Mouse (Mus musculus) inflammation-experienced regulatory T-cells, adult 6 months (primary cell): ENCODE measurements around the gene Krtap13-1. TPM values are rescaled to one million over a fixed set of nuclear protein-coding genes. Genes with fewer than 3 reads are reported as not detected.
"Not testable (repeated sequence)": the region's sequence is repeated elsewhere in the genome, so short reads cannot be mapped to it uniquely, and the experiment has no call there.

Experiments
- ATAC-seq: one replicate; pipeline ENCODE4 v1.8.0; 2017
- polyA plus RNA-seq, 3 experiments: library from polyadenylated mRNA; unstranded; fragments of 100-300 nt; shearing (Covaris generic); gene quantifications; one replicate each; pipeline ENCODE4 v1.2.1; 2017

Gene Krtap13-1
- polyA plus RNA-seq: not detected

DNA sequence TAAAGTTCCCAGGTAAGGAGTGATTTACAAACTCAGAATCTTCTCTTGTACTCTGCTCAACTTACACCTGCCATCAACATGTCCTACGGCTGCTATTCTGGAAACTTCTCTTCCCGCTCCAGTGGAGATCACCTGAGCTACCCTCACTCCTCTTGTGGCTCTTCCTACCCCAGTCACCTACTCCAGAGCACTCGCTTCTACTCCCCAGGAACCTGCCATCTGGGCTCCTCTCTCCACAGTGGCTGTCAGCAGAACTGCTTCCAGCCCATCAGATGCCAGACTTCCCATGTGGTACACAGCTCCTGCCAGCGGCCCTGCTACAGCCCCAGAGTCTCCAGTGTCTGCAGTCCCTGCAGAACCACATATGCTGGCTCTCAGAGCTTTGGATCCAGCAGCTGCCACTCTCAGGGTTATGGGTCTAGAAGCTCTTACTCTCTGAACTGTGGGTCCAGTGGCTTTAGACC lies at the start of gene Krtap13-1:
Gene Krtap13-1, plus strand, starts transcription at position 51 of the 464 bp plus-strand sequence.
- ATAC-seq: no peak

DNA sequence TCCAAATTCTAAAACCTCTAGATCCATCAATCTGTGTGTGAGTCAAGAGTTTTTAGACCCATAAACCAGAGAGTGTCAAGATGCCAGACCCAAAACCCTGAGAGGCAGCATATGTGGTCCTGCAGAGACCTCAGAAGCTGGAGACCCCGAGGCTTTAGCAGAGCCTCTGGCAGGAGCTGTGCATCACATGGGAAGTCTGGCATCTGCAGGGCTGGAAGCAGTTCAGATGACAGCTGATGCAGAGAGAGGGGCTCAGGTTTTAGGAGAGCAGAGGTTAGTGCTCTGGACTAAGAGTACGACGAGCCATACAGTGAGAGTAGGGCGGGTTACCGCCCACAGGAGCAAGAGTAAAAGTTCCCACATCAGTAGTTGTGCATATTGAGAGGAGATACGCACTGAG lies 49.6 kb upstream of the Krtap13-1 start:
- no peak for ATAC-seq

DNA sequence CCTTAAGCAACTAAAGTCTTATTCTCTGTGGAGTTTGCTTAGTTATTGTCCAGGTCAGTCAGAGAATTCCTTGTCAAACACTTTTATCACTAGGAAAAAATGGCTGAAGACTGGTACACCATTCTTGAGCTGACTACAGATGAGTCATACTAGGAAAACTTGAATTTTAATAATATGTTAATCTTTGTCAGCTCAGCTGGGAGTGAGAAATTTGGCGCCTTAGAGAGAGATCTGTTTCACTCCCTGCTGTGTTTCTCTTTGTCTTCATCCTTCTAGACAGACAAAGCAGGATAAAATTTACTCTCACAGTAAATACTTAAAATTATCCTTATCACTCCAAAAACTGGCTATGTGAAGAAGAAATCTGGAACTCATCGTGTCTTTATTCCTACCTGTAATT lies 47.4 kb upstream of the Krtap13-1 start:
- ATAC-seq: no peak

DNA sequence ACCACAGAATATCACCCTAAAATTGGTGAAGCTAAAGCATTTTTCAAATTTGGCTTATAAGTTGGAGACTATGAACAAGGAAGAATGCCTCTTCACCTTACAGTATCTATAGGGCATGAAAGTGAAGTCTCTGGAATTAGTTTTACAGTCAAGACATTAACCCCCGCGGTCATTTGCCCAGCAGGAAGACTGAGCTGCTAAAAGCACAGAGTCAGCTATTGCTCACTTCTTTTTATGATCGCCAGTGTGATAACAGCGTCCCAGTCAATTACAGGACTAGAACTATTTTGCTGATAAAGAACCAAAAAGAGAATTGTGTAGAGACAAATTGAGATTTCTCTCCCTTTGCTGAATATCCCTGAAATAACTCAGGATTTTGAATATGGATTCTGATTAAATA lies 32.4 kb upstream of the Krtap13-1 start:
- no peak for ATAC-seq

DNA sequence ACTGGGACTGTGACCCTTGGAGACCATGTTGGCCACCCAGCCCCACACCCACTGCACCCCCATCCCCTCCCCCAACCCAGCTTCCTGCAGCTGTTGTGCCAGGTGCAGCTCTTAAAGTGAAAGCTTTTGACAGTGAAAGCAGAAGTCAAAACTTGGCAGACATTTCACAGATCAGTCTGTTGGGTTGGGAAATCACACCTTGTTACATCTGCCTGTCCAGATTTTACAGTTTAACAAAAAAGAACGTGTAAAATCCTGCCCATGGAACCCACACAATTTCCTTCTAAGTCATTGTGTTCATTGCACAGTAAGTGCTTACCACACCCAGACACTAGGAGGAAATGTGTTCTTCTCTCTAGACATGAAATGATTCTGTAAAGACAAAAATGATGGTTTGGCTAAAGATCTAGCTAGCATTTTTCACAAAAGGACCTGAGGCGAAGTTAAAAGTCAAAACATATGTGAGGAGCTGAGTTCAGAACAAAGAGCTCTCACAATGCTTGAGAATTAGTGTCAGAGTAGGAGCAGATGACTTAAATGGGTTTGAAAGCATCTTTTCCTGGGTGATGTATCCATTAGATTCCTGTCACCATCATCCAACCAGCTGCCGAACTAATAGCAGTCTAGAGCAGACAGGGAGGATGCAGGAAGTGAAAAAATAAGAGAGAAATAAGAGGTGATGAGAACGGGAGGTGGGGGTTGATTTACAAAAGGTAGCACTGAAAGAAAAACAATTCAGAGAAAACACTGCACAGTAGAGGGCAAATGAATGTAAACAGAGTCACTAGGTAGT lies 27.4 kb upstream of the Krtap13-1 start:
- no peak for ATAC-seq

DNA sequence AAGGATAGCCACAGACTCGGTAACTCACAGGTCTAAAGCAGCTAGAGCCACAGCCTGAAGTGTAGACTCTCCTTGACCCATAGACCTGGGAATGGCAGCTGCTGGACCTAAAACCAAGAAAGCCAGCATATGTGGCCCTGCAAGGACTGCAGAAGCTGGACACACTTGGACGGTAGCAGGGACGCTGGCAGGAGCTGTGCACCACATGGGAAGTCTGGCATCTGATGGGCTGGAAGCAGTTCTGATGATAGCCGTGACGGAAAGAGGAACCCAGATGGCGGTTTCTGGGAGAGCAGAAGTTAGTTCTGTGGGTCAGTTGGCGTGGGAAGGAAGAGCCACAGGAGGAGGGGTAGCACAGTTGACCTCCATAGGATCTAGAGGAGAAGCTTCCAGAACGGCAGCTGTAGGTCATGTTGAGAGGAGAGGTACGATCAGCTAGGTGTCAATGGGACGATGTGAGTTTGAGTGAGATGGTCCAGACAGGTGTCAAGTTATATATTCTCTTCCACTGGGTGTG lies 21.1 kb upstream of the Krtap13-1 start, which contains the start of gene 2310061N02Rik:
Gene 2310061N02Rik, minus strand, starts transcription at position 467 of the 517 bp plus-strand sequence.
- ATAC-seq: no peak

DNA sequence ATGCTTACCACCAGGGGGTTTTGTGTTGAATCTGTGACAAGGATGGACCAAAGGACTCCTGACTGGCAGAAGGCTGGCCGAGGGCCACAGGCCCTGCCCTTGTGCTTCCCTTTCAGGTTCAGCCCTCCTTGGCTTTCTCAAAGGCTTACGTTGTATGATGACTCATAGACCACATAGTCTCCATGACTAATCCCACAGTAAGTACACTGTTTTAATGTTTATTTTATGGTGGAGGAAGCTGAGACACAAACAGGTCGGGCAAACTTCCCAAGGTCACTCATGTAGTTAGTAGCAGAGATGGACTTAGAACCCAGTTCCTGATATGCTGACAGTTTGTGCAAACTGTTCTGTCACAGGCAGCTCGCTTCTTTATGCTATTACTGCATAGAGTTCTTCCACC lies 17.9 kb upstream of the Krtap13-1 start:
- no peak for ATAC-seq

DNA sequence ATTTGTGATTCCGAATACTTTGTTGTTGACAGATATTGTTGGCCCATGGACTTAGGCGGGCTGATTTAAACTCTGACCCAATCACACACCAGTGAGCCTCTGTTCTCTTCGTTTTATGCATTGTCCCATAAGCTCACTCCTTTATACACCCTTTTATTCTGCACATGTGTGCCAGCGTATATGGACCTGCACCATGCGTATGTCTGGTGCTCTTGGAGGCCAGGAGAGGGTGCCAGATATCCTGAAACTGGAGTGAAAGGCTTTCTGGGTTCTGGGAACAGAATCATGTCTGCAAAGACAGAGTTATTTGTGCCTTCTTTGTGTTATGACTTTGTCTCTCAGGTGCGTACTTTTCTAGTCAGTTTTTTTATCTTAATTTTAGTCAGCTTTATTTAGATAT lies 17.4 kb upstream of the Krtap13-1 start:
- ATAC-seq: no peak

DNA sequence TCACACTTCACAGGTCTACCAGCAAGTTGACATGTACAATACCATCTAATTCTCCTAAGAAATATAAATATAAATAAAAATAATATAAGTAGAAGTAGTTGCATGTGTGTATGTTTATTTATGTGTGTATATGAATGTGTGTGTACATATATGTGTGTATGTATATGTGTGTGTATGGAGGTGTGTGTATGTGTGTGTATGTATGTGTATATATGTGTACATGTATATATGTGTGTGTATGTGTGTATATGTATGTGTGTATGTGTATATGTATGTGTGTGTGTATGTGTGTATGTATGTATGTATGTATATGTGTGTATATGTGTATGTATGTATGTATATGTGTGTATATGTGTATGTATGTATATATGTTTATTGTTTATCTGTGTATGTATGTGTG lies 12.1 kb upstream of the Krtap13-1 start:
- ATAC-seq: no peak

DNA sequence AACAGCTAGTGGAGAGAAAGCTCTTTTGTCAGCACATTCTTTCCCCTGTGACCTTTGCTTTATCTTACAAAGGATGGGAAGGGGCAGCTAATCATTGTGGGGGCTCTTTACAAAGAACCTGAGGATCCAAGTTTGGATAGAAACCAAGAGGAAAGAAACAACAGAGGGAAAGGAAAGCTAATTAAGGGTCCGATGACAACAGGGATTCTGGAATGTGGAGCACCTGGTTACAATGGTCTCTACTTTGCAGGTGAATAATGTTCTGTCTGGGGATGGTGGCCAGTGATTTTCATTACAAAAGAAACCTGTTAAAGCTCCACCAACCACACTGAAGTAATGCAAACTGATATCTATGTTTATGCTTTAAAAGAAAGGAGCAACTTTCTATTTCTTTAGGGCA lies 8.6 kb upstream of the Krtap13-1 start:
- no peak for ATAC-seq

DNA sequence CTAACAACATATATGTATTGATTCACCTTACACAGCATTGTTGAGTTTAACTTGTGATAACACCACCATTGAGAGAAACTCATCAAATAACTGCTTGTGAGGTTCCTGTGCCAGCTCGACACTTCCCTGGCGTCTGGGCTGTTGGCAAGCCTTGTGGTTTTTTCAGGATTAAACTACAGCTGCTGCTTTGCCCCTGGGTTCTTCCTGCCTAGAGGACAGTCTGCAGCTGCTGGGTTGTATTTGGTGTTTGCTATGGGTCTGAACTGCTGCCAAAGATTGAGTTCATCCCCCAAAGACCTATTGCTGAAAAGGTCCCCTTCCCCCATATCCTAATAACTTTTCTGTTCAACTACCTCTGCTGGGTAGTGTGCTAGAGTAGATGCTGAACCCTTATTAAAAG lies 6.7 kb downstream of the Krtap13-1 start:
- no peak for ATAC-seq

DNA sequence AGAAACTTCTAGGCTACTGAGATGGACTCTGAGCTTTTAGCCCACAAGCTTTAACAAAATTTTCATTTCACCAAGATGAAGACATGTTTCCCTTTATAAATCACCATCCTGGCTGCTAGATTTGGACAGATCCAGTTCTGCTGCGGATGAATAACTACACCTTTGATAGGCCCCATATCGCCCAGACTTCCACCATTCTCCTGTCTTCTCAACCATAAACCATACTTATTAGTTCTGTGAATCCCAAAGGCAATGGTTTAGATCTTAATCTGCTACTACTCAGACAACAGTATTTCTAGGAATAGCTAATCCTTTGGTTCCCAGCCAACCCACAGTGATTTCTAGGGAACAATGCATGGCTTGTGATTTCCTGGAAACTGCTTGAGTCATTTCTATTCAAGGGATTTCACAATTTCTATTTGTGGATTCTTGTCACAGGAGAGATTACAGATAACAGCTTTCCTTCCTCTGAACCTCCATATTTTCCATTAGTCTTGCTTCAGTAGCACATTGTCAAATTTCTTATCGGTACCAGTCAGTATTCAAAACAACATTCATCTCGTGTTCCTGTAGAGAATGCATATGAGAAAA lies 16.2 kb downstream of the Krtap13-1 start:
- ATAC-seq: no peak

DNA sequence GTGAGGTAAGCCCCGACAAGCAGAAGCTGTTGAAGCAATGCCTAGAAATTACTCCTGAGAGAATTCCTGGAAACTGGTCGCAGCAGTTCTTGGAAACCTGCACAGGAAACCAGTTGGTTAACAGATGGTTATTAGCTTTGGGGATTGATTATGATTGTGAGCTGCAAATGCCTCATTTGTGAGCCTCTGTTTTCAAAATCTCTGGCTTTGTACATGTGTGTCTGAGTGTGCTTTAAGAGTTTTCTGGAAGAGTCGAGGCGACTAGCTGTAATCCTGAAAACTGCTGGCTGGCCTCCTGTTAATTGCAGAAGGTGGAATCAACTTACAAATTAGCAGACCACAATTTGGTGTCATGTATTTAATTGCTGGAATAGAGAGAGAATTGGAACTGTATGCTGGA lies 19.3 kb downstream of the Krtap13-1 start:
- ATAC-seq: no peak

DNA sequence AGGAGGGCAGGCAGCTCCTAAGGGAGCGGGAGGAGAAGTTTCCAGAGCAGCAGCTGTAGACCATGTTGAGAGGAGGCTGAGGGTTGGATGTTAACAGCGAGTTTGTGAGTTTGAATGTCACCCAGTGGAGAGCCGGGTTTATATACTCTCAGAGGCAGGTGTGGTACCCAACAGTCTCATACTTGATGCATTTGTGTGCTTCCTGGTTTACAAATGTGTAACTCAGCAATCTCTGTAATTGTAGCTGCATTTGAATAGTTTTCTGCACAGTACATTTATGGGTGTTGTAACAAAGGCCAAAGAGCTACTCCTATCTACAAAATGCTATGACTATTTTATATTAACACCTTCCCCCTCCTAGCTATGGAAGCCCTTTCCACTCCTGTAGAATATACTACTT lies 22.9 kb downstream of the Krtap13-1 start, which contains the start of gene Krtap13:
Gene Krtap13, minus strand, starts transcription at position 101 of the 400 bp plus-strand sequence.
- ATAC-seq: not testable (repeated sequence)

DNA sequence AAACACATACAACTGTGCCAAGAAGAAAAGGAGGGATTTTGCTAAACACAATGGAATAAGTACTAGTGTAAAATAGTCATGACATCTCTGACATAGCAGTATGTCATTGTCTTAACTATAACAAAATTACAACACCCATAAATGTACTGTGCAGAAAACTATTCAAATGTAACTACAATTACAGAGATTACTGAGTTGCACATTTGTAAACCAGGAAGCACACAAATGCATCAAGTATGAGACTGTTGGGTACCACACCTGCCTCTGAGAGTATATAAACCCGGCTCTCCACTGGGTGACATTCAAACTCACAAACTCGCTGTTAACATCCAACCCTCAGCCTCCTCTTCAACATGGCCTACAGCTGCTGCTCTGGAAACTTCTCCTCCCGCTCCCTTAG lies 29.9 kb downstream of the Krtap13-1 start, which contains the start of gene 2310034C09Rik:
Gene 2310034C09Rik, plus strand, starts transcription at position 301 of the 400 bp plus-strand sequence.
- not testable (repeated sequence) for ATAC-seq

DNA sequence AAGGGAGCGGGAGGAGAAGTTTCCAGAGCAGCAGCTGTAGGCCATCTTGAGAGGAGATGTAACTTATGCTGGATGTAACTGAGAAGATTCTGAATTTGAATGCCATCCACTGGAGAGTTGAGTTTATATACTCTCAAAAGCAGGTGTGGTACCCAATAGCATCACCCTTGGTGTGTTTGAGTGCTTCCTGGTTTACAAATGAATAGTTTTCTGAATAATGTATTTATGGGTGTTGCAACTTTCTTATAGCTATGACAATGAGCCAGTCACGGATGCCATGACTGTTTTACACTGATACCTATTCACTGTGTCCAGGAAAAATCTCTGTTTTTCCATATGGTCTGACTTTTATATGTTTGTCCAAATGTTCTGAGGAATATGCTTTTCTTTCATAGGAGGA lies 45.4 kb downstream of the Krtap13-1 start, which contains the start of gene 2310057N15Rik:
Gene 2310057N15Rik, minus strand, starts transcription at position 101 of the 400 bp plus-strand sequence.
- no peak for ATAC-seq

DNA sequence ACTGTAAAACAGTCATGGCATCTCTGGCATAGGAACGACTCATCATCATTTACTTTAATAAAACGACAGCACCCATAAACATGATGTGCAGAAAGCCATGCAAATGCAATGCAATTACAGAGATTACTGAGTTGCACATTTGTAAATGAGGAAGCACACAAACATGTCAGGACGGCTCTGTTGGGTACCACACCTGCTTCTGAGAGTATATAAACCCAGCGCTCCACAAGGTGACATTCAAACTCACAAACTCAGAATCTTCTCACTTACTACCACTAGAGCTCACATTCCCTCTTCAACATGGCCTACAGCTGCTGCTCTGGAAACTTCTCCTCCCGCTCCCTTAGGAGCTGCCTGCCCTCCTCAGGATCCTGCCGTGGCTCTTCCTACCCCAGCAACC lies 48.9 kb downstream of the Krtap13-1 start, which contains the start of gene Gm5965:
Gene Gm5965, plus strand, starts transcription at position 301 of the 400 bp plus-strand sequence.
- no peak for ATAC-seq

Other genes with a start within 250 kb of the Krtap13-1 start
- gene Cldn17, start 221.9 kb upstream of the Krtap13-1 start, polyA plus RNA-seq: not detected
- gene Cldn8, start 165.7 kb upstream of the Krtap13-1 start, polyA plus RNA-seq: not detected
- gene Krtap24-1, start 116.6 kb upstream of the Krtap13-1 start, polyA plus RNA-seq: not detected
- not detected for gene 2310079G19Rik, start 101.2 kb upstream of the Krtap13-1 start, polyA plus RNA-seq
- not detected for gene Krtap26-1, start 81.1 kb upstream of the Krtap13-1 start, polyA plus RNA-seq
- not detected for gene Krtap27-1, start 57.2 kb upstream of the Krtap13-1 start, polyA plus RNA-seq
- not detected for gene 2310061N02Rik, start 20.9 kb upstream of the Krtap13-1 start, polyA plus RNA-seq
- gene Krtap13, start 22.8 kb downstream of the Krtap13-1 start, polyA plus RNA-seq: not detected
- not detected for gene 2310034C09Rik, start 30.0 kb downstream of the Krtap13-1 start, polyA plus RNA-seq
- not detected for gene 2310057N15Rik, start 45.3 kb downstream of the Krtap13-1 start, polyA plus RNA-seq
- not detected for gene Gm5965, start 49.0 kb downstream of the Krtap13-1 start, polyA plus RNA-seq
- not detected for gene Gm20741, start 83.4 kb downstream of the Krtap13-1 start, polyA plus RNA-seq
- not detected for gene Krtap15, start 91.4 kb downstream of the Krtap13-1 start, polyA plus RNA-seq
- not detected for gene Krtap14, start 97.3 kb downstream of the Krtap13-1 start, polyA plus RNA-seq
- gene Krtap19-1, start 140.5 kb downstream of the Krtap13-1 start, polyA plus RNA-seq: not detected
- gene Krtap19-2, start 145.4 kb downstream of the Krtap13-1 start, polyA plus RNA-seq: not detected
- gene Krtap19-3, start 149.2 kb downstream of the Krtap13-1 start, polyA plus RNA-seq: not detected
- gene Krtap19-4, start 156.2 kb downstream of the Krtap13-1 start, polyA plus RNA-seq: not detected
- not detected for gene Krtap19-5, start 167.6 kb downstream of the Krtap13-1 start, polyA plus RNA-seq
- not detected for gene Krtap19-9b, start 203.4 kb downstream of the Krtap13-1 start, polyA plus RNA-seq
- not detected for gene Krtap16-3, start 234.0 kb downstream of the Krtap13-1 start, polyA plus RNA-seq